Mouse (Mus musculus): ENCODE measurements at regions not wholly inside any gene's neighbourhood (a gene's known extent, or its start where the extent isn't known, plus 50 kb on each side); places are given as distances from the start of the nearest gene placed in this dataset.

GRCm38 (mm10) chrX:96019556-96019955, 62.8 kb upstream of the Las1l start:
- DNase-seq (ENCODE audit: low read depth): peak; percentile 74

DNA sequence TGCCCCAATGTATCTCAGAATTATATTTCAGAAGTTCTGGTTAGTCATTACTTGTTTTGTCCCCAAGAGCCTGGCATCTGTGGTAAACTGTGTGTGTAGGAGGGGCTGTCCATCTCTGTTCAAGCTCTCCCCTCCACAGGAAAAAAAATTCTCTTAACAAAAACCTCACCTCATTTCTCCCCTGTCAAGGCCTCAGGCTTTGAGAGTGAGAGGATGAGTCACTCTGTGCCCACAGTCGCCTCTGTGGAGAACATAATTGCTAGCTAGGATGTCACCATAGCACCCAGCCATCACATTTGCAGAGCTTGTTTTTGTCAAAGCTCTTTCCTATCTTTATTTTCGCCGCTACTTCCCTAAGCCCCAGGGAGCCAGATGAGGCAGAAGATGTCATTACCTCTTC, 63.6 kb upstream of the Las1l start:
- peak; percentile 80 for DNase-seq (ENCODE audit: low read depth)

DNA sequence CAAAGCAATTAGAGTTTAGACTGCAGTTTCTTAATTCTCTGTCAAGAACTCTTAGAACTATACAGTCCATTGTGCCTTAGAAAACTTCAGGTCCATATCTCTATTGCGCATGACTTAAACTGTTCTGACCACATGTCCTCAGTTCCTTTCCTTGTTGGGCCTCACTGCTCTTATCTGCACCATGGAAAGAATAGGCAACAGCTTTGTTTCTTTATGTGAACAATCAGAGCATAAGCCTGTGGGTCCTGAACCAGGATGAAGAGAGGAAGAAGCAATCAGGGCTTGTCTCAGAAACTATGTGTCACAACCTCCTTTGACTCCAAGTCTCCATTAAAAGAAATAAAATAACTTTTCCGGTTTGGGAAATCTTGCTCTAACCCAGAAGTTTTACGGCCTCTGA, 68.6 kb upstream of the Las1l start:
- peak; percentile 64 for DNase-seq (ENCODE audit: low read depth)

GRCm38 (mm10) chrX:96025876-96026275, 69.1 kb upstream of the Las1l start:
- peak; percentile 89 for DNase-seq (ENCODE audit: low read depth)

DNA sequence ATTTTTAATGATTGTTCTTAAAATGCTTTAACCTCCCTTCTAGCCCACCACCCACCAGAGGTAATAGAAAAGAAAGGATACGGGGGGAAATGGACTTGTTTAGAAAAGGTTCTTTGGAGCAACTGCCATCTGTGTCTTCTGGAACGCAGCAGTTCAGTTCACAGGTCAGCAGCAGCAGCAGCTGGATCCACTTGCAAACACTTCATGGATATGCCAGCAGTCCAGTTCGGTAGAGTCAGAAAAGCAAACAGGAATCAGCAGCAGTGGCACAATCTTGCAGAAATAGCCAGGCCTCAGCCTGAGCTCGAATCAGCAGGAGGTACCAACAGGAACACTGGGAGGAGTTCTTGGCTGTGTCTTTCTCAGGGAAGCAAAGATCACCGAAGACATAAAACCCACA, 64.3 kb upstream of the Msn start:
- no peak for DNase-seq (ENCODE audit: low read depth)

DNA sequence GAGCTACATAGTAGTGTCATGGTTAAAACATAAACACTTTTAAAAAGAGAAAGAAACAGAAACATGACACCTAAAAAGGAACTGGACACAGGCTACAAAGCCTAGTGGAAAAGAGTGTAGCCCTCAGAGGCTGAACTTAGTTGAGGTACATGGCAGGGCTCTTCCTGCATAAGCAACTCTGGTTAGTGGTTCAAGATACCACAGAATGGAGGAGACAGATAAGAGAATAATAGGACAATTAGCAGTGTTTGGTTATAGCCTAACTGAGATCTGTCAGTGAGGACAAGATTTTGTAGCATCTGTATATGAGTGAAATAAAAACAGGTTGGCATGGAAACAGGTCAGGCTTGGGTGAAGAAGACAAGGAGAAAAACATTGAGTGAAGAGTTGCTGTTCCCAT, 60.5 kb upstream of the Msn start:
- DNase-seq (ENCODE audit: low read depth): peak; percentile 59

- DNase-seq (ENCODE audit: low read depth): peak; percentile 52
Measured at GRCm38 (mm10) chrX:96042193-96042592, 53.6 kb upstream of the Msn start.

Data from 416B (cell line).